Mouse (Mus musculus) kidney, adult 10 weeks (tissue): ENCODE results near the gene Cpa3. TPM values are rescaled to one million over a fixed set of nuclear protein-coding genes. Genes with fewer than 3 reads are reported as not detected.

Source experiments
- polyA plus RNA-seq: library from polyadenylated mRNA; stranded (reverse); fragments of 350-450 nt; fragmentation: Illumina TruSeq; extraction: RNeasy Lipid Tissue Mini Kit (QIAGEN cat#74804); gene quantifications from one replicate; pipeline ENCODE4 v1.2.3, GENCODE M21; 2014; ENCODE audit warnings: low read depth, low replicate concordance

The Cpa3 gene
- 0.53 TPM for polyA plus RNA-seq

GRCm38 (mm10) chr3:20242050-20242449 lies at the start of gene Cpa3:
Gene Cpa3, minus strand, starts transcription at chr3:20242181.

GRCm38 (mm10) chr3:20275633-20276032 lies 33.7 kb upstream of the Cpa3 start, which contains the start of gene Cpb1:
Gene Cpb1, minus strand, starts transcription at chr3:20275733.

Other genes with a start within 250 kb of the Cpa3 start
- gene Hps3, start 206.9 kb downstream of the Cpa3 start, polyA plus RNA-seq, result 52.9 TPM
- gene Hltf, start 184.4 kb downstream of the Cpa3 start, polyA plus RNA-seq, result 55.3 TPM
- gene Gyg, start 86.9 kb downstream of the Cpa3 start, polyA plus RNA-seq, result 80.1 TPM
- gene Cpb1, start 33.6 kb upstream of the Cpa3 start, polyA plus RNA-seq, result 0.32 TPM
- gene Agtr1b, start 125.0 kb upstream of the Cpa3 start, polyA plus RNA-seq, result not detected